Mouse (Mus musculus) lung, adult 2 months (tissue): ENCODE measurements around the gene Smchd1.

Experiments
- CTCF ChIP-seq: fragments of 200-500 bp; IDR thresholded peaks from 2 replicates; pipeline ENCODE4 v1.5.1; 2011; ENCODE audit warnings: mild to moderate bottlenecking, low read length, control low read depth; ENCODE audit not compliant: insufficient read depth
- POLR2A ChIP-seq: fragments of 200-500 bp; IDR thresholded peaks from 2 replicates; pipeline ENCODE4 v1.6.1; 2011; ENCODE audit warnings: low read depth, mild to moderate bottlenecking, control low read depth, low read length, borderline replicate concordance; ENCODE audit errors: extremely low read depth

GRCm38 (mm10) chr17:71444718-71445117, 30.4 kb downstream of the Smchd1 start:
- no peak for TF ChIP-seq POLR2A
- no peak for TF ChIP-seq CTCF
